Mouse (Mus musculus) kidney, adult 8-10 months (tissue): ENCODE measurements at regions not wholly inside any gene's neighbourhood (a gene's known extent, or its start where the extent isn't known, plus 50 kb on each side); places are given as distances from the start of the nearest gene placed in this dataset.

Source experiments
- DNase-seq, 2 experiments: peaks; one replicate each; pipeline ENCODE4 v3.0.0; 2022

- DNase-seq = no peak
These were observed 812.0 kb downstream of the Tmem132b start for GRCm38 (mm10) chr5:126343570-126343969.

GRCm38 (mm10) chr5:126350936-126351335, 819.4 kb downstream of the Tmem132b start:
- no peak for DNase-seq

- DNase-seq = no peak
These were observed 837.9 kb downstream of the Tmem132b start for GRCm38 (mm10) chr5:126369436-126369835.

GRCm38 (mm10) chr5:126392306-126392705, 849.3 kb upstream of the Tmem132c start:
- DNase-seq = no peak

GRCm38 (mm10) chr5:126395331-126395730, 846.3 kb upstream of the Tmem132c start:
- peak in 1 of 2 experiments; percentile 2 for DNase-seq

- DNase-seq = no peak
These were observed 809.9 kb upstream of the Tmem132c start for GRCm38 (mm10) chr5:126431748-126432147.

GRCm38 (mm10) chr5:126438696-126439095, 802.9 kb upstream of the Tmem132c start:
- DNase-seq = no peak

GRCm38 (mm10) chr5:126440516-126440915, 801.1 kb upstream of the Tmem132c start:
- DNase-seq = no peak

- DNase-seq = no peak
These were observed 765.8 kb upstream of the Tmem132c start for GRCm38 (mm10) chr5:126475761-126476160.

- DNase-seq = no peak
These were observed 719.5 kb upstream of the Tmem132c start for GRCm38 (mm10) chr5:126522076-126522475.

GRCm38 (mm10) chr5:126525863-126526262, 715.7 kb upstream of the Tmem132c start:
- DNase-seq = no peak

GRCm38 (mm10) chr5:126530806-126531527, 710.6 kb upstream of the Tmem132c start:
- DNase-seq = no peak

- DNase-seq = no peak
These were observed 710.1 kb upstream of the Tmem132c start for GRCm38 (mm10) chr5:126531528-126531894.

GRCm38 (mm10) chr5:126531975-126532374, 709.6 kb upstream of the Tmem132c start:
- no peak for DNase-seq

- DNase-seq = no peak
These were observed 703.5 kb upstream of the Tmem132c start for GRCm38 (mm10) chr5:126538072-126538471.

- peak; percentile 2 to 8 for DNase-seq
These were observed 697.2 kb upstream of the Tmem132c start for GRCm38 (mm10) chr5:126544261-126544976.

GRCm38 (mm10) chr5:126547841-126548240, 693.8 kb upstream of the Tmem132c start:
- no peak for DNase-seq

- DNase-seq = no peak
These were observed 689.9 kb upstream of the Tmem132c start for GRCm38 (mm10) chr5:126551676-126552075.

- no peak for DNase-seq
These were observed 682.6 kb upstream of the Tmem132c start for GRCm38 (mm10) chr5:126559011-126559410.

GRCm38 (mm10) chr5:126565817-126566216, 675.8 kb upstream of the Tmem132c start:
- DNase-seq = peak; percentile 9

GRCm38 (mm10) chr5:126566226-126566625, 675.4 kb upstream of the Tmem132c start:
- no peak for DNase-seq

- DNase-seq = no peak
These were observed 667.8 kb upstream of the Tmem132c start for GRCm38 (mm10) chr5:126573766-126574165.

GRCm38 (mm10) chr5:126597786-126598330, 643.8 kb upstream of the Tmem132c start:
- DNase-seq = no peak

GRCm38 (mm10) chr5:126599561-126599960, 642.0 kb upstream of the Tmem132c start:
- DNase-seq = no peak
